Mouse (Mus musculus): ENCODE data around the gene Lect2.

- no peak for TF ChIP-seq POLR2A (IDR thresholded peaks at IDR 0.05; ENCODE audit: extremely low read depth, insufficient read depth, low read length)
- TF ChIP-seq CTCF (IDR thresholded peaks at IDR 0.05; ENCODE audit: low read depth, low read length), result no peak
These were observed 4.5 kb downstream of the Lect2 start for GRCm38 (mm10) chr13:56543805-56544204.

Measured in liver, adult 2 months (tissue).